Mouse (Mus musculus): ENCODE measurements around the gene Klhl21.

Gene Klhl21

DNA sequence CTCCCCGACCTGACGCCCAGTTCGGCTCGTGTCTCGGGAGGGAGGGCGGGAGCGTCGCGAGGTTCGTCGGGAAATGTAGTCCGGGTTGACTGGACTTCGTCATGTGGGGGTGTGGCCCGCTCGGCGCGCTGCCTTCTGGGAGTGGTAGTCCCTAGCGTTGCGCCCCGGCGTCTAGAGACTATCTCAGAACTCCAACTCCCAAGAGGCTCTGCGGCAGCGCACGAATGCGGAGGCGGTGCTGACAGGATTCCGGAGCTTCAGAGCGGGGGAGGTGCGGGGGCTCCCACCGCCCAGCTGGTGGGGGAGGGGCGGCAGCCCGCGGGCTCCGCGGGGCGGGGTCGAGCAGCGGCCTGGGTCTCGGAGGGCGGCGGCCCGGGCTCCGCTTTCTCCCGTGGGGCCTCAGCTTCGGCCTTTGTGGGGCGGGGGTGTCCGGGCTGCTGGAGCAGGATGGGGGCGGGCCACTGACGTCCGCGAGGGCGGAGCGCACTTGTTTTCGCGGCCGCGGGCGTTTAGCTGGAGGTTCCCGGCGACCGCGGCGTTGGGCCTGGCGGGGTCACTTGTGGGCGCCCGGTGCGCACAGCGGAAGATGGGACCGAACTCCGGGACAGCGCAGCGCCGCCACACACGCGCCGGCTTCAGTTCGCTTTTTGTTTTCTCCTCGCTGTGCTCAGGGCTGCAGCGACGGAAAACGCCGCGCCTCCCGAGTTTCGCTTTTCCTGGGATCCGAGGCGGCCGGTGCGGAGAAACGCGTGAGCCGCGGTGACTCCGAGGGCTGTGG, 12.2 kb upstream of the Klhl21 start, which contains the start of gene Phf13:
Phf13 (minus strand) TSS at position 86 of the 778 bp plus-strand sequence.
- peak; percentile 99 for DNase-seq

DNA sequence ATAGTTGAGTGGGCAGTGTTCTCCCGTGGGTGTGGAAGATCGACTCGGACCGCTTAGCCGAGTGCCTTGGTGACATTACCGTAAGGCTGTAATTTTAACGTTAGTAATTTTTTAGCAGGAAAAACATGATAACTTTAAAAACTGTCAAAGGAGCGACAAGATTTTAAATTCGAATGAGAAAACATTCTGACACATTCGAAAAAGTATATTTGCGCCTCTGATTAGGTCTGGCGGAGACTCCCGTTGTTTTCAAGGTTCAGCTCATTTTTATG, 11.7 kb upstream of the Klhl21 start:
- DNase-seq, result no peak

DNA sequence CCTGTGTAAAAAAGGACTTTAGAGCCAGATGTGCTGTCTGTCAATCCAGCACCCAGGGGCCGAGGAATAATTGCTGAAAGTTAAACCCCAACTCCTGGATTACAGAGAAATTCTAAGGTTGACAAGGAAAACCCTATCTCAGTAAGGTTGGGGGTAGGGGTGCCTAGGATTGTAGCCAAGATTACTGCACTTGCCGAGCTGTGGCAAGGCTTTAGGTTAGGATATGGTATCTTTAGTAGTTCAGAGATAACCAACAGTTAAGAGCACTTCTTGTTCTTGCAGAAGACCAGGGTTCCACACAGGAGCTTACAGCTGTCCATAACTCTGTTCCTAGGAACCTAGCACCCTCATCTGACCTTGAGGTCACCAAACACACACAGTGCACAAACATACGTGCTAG, 10.9 kb upstream of the Klhl21 start:
- DNase-seq, result no peak

DNA sequence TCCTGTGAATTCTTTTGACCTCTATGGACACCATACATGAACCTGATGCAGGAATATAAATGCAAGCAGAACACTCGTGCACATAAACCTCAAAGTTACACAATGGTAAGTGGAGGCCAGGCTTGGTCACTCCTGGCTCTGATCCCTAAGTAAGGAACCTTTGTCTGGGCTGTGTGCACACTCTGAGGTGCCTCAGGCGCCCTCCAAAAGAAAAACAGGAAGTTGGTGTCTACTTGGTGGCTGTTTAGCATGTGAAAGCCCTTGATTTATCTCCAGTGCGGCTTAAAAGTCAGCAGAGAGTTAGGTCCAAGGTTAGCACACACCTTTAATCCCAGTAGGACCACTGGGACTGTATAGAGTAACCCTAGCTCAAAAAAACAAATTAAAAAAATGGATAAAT, 9.1 kb upstream of the Klhl21 start:
- no peak for DNase-seq

DNA sequence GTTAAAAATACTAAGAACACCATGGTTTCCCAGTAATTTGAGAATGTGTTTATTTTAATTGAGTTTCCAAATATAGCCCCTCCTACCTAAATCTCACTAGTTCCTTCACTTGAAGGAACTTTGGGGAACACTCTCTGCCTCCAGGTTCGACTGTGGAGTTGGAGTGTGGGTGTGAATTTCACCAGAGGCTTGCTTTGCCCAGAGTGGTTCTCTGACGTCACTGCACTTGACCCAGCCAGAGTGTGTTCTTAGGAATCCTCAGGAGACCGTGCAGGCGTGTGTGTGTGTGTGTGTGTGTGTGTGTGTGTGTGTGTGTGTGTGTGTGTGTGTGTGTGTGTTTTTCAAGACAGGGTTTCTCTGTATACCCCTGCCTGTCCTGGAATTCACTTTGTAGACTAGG, 7.7 kb upstream of the Klhl21 start:
- no peak for DNase-seq

DNA sequence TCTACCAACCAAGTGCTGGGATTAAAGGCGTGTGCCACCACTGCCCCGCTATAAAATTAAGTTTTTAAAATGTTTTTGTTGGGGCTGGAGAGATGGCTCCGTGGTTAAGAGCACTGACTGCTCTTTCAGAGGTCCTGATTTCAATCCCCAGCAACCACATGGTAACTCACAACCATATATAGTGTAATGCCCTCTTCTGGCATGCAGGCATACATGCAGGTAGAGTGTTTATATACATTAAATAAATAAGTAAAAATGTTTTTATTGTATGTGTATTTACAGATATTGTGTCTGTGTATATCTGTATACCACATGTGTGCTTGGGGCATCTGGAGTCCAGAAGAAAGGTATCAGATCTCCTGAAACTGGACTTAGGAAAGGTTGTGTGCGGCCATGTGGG, 7.3 kb upstream of the Klhl21 start:
- DNase-seq, result no peak

DNA sequence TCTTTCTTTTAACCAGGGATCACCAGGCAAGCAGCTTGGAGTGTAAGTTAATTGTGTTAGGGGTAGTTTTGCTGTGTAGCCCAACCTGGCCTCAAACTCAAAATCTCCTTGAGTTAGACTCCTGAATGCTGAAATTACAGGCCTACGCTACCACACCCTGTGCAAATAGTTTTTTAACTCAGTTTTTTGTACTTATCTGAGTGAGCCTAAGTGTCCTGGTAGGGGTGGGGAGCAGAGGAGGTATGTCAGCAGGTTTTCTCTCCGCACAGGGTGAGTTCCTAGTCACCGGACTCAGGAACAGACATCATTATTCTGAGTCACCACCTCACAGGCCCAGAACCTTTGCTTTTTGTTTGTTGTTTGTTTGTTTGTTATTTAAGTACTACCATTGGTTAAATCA, 6.5 kb upstream of the Klhl21 start:
- no peak for DNase-seq

DNA sequence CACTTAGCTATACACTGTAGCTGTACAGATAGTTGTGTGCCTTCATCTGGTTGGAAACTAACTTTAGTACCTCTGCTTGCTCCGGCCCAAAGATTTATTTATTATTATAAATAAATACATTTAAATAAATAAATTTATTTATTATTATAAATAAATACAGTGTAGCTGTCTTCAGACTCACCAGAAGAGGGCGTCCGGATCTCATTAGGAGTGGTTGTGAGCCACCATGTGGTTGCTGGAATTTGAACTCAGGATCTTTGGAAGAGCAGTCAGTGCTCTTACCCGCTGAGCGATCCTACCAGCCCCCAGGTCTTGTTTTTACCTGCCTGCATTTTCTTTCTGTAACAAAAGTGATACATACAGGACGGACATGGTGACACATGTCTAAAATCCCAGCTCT, 2.5 kb upstream of the Klhl21 start:
- DNase-seq, result peak in 1 of 2 experiments; percentile 40

DNA sequence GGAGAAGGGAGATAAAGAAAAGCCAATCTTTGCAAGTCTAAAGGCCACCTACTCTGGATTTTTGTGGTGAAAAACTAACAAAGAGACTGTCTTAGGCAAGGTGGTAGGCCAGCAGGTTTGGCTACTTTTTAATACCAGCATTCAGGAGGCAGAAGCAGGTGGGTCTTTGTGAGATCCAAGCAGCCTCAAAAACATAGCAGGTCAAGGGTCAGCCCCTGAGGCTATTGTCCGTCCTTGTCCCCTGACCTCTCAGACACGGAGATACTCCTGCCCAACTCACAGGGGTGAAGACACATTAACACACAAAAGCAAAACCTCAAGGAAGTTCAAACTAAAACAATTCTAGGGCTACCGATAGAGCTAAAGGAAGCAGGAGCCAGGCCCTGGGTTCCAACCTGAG, 1.8 kb upstream of the Klhl21 start:
- DNase-seq, result no peak

DNA sequence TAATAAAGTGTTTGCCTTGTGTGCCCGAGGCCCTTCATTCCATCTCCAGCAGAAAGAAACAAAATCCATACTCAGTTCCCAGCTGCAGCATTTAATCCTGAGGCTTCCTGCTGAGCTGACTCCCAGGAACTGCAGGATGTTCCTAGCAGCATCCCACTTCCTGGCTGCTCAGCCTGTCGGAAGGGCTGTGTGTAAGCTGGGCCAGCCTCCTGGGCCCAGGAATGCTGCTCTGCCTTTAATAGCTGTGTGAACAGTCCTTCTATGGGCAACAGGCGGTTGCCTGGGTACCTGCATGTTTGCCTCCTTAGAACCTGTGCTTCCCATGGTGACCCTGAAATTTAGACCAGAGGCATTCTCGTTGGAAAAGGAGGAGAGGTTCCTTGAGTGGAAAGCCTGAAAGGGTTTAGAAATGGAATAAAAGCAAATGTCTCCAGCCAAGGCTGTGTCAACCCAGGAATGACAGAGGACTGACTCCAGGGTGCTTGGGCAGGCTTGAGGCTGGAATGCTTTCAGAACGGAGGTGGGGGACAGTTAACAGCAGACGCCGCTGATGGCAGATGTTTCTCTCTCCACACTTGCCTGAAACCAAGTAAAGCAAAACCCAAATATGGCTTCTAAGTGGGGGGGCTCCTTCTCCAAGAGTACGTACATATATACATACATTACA, 989 bp upstream of the Klhl21 start:
- peak; percentile 56 to 85 for DNase-seq

DNA sequence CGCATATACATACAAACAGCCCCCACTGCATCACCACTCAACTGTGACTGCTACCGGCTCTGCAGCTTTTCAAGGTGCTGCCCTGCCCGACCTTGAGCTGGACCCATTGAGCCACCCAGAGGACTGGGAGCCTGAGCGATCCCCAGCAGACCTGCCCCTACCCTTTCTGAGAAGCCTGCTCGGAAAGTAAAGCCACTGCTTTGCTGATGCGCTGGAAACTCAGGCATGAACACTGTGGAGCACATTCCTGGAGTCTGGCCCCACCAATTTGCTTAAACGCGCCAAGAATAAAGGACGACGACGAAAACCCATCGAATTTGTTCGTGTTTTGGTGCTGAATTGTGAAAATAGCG, 479 bp upstream of the Klhl21 start:
- DNase-seq, result peak; percentile 39 to 80

DNA sequence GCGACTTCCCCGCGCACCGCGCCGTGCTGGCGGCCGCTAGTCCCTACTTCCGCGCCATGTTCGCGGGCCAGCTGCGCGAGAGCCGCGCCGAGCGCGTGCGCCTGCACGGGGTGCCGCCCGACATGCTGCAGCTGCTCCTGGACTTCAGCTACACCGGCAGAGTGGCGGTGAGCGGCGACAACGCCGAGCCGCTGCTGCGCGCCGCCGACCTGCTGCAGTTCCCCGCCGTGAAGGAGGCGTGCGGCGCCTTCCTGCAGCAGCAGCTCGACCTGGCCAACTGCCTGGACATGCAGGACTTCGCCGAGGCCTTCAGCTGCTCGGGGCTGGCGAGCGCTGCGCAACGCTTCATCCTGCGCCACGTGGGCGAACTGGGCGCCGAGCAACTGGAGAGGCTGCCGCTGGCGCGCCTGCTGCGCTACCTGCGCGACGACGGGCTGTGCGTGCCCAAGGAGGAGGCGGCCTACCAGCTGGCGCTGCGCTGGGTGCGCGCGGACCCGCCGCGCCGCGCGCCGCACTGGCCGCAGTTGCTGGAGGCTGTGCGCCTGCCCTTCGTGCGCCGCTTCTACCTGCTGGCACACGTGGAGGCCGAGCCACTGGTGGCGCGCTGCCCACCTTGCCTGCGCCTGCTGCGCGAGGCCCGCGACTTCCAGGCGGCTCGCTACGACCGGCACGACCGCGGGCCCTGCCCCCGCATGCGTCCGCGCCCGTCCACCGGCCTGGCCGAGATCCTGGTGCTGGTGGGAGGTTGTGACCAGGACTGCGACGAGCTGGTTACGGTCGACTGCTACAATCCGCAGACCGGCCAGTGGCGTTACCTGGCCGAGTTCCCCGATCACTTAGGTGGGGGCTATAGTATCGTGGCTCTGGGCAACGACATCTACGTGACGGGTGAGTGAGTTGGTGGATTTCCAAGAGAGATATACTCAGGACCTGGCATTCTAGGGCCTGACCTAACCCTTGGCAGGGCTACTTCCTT, 761 bp downstream of the Klhl21 start:
- peak; percentile 56 to 79 for DNase-seq

DNA sequence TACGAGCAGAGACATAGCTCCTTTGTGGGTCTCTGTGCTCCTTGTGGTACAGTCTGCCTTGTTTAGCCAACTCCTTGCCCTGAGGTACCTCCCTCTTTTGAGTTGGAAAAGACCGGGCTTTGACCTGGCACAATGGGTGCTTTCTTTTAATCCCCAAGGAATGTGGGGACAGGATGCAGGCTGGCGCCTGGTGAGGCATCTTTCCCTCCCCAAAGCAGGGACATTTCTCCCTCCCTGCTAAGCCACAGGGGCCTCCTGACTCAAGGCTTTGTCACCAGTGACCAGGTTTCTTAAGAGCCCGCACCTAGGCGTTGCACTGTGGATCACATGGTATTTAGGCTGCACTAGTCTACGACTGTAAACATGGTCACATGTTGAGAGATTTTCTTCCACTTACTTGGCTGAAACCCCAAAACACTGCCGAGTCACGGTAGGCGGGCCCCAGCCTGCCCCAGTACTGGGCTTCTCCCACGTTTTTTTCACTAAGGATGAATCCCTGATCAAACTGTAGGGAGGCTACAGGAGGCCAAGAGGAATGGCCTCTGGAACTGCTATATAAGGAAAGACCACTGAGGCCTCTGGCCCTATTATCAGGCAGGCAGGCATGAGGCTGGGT, 1.6 kb downstream of the Klhl21 start:
- DNase-seq, result peak; percentile 52 to 81

DNA sequence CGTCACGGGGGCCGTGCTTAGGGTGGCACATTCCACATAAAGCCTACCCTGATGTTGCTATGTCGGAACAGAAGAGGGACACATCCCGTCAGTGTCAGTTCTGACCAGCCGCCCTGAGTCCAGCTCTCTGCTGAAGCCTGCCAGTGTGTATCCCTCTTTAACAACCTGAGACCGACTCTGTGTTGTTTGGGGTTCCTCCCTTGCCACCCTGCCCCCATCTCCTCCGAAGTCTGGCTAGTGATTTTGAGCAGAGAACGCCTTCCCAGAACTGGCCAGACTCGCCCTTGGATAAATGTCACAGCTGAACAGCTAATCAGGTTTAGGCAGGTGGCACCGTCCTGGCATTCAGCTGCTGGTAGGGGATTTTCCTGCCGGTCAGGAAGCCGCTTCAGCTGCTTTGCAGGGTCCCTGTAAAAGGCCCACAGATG, 2.1 kb downstream of the Klhl21 start:
- DNase-seq, result peak; percentile 15 to 54

DNA sequence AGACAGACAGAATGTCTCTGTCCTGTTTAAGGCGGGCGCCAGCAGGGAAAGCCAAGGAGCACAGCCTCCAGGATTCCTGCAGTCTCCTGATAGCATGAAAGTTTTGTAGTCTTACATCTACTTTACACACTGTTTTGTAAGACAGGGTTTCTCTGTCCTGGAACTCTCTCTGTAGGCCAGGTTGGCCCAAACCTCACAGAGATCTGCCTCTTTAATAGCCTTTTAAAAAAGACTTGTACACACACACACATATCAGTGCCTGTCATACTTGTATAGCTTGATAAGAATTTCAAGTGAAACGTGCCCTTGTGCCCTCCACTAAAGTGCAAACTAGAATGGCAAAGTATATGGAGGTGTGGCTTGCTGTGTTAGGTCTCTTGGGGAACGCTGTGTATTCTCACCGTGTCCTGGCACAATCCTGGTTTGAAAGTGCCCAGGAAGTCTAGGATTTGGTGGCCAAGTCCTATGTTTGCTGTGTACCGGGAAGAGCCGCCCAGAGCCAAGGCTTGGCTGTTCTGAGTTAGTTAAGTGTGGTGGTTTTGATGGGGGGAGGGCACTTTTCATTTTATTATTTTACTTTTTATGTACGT, 2.7 kb downstream of the Klhl21 start:
- DNase-seq, result no peak

DNA sequence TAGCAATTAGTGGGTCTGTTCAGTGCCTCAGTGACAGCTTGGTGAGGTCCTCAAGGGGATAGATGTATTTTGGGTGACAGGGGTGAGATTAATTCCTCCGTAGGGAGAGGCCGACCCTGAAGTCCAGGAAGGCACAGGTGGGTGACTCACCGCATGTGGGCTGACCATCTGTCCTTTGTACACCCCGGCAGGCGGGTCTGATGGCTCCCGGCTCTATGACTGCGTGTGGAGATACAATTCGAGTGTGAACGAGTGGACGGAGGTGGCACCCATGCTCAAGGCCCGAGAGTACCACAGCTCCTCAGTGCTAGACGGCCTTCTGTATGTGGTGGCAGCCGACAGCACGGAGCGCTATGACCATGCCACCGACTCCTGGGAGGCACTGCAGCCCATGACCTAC, 3.5 kb downstream of the Klhl21 start:
- no peak for DNase-seq

DNA sequence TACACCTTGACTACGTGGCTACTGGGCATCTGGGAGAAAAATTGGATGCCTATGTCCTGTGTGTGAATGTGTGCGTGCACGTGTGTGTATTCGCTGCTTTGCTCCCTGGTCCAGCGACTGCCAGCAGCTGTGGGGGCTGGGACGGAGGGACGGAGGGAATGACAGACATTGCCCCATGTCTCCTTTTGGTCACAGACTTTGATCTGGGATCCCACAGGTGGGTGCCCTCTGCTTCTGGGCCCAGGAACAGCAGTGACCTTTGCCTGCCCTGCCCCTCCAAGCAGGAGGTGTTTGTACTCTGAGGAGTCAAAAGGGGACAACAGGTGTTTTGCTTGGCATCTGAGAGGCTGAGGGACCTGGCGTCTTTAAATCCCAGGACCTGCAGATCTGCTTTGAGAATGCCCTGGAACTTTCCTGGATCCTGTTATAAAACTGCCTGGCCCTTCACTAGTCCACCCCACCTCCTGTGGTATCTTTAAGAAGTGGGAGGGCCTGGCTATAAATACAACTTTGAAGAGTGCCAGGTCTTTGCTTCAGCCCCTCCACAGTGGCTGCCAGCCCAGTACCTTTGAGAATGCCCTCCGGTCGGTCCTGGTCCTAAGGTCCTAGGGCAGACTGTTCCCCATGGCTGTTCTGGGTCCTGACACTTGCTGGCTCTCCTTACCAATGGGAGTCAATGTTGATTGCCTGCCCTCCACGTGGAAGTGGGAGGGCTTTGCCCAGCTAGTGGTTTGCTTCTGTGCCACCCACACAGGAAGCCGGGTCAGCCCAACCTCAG, 4.6 kb downstream of the Klhl21 start:
- peak; percentile 70 to 88 for DNase-seq

DNA sequence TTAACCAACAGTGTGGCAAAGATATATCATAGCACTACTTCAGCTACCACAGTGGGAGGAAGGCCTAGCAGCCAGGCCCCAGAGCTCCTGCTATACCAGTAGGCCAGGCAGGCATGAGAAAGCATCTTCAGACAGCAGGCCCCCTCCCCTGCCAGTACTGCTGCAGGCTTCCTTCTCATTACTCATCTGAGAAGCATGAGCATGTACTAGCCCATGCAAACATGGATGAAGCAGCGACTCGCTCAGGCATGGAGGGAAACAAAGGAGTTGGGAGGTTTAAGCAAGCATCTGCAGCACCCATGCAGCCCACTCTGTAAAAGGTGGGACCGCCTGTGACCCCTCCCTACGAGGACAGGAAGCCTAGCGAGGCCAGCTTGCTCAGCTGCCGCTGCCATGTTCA, 10.5 kb downstream of the Klhl21 start:
- no peak for DNase-seq

DNA sequence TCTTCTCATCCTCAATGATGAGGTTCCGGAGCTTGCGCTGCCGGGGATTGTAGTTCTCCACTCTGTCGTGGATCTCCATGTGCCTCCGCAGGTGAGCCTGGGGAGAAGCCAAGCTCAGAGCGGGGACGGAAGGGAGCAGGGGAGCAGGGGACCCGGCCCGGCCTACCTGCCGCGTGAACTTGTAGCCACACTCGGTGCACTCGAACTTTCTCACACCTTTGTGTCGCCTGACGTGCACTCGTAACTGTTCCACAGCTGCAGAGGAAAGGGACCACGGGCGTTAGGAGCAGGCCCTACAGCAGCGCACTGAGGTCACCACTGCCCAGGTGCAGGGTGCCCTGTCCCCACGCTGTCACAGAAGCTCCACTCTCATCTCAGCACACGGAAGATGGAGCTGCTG, 11.4 kb downstream of the Klhl21 start:
- DNase-seq, result no peak

DNA sequence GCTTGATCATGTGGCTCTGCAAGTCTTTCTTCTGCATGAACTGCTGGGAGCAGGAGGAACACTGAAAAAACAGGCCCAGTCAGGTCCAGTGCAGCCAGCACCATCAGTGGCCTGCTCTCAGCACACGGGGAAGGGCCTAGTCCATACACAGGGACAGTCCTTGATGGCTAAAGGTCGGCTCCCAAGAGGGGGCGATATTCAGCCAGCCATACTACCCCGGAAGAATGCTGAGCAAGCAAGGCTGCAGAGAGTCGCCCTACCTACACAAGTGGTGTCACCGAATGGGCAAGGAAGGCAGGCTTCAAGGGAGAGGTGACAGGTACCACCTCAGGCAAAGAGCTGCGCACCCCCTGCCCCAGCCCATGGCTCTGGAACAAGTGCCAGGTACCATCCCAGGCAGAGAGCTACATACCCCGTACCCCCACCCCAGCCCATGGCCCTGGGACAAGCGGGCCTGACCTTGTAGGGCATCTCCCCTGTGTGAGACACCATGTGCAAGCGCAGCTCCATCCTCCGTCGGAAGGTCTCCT, 13.0 kb downstream of the Klhl21 start:
- DNase-seq, result peak in 1 of 2 experiments; percentile 21

DNA sequence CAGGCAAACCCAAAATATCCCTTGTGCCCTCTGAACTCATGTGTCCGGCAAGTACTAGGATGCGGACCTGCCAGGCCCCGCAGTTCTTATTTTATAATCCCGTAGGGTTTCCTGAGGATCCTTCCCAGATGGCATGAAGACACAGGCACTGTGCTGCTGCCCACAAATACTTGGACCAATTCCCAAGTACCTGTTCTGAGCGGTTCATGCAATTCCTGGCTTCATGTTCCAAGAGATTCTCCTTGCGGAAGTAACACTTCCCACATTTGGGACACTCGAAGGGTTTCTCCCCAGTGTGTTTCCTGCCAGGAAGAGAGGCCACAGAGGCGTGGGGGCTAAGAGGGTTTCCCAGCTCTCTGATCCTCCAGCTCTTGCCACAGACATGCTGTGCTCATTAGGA, 13.9 kb downstream of the Klhl21 start:
- no peak for DNase-seq

DNA sequence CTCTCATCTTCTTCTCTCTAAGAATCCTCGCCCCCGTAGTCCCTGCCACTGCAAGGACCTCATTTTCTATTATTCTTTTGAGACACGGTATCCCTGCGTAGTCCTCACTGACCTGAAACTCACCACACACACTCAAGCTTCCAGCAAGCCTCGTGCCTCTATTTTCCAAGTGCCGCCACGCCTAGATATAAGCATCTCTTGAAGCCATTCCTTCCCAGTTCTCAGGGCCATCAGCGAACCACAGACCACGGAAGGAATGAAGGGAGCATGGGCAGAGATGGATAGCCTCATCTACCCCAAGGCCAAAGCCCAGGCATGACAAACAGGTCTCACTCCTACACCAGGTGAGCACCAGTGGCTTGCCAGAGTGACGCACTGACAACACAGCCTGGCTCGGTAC, 15.9 kb downstream of the Klhl21 start:
- no peak for DNase-seq
